Mouse (Mus musculus) kidney, adult 9 months (tissue): Measurements from ENCODE around the gene Epha5.

Experiments
- DNase-seq: peaks from one replicate; pipeline ENCODE4 v3.0.0; 2022

Epha5 gene

GRCm38 (mm10) chr5:84298878-84299736, 118.1 kb downstream of the Epha5 start:
- no peak for DNase-seq

GRCm38 (mm10) chr5:84289429-84289977, 127.7 kb downstream of the Epha5 start:
- DNase-seq = no peak

- no peak for DNase-seq
Observed at GRCm38 (mm10) chr5:84281290-84282017, 135.7 kb downstream of the Epha5 start.

- DNase-seq = no peak
Observed at GRCm38 (mm10) chr5:84276996-84277395, 140.2 kb downstream of the Epha5 start.

GRCm38 (mm10) chr5:84265407-84265806, 151.8 kb downstream of the Epha5 start:
- no peak for DNase-seq

GRCm38 (mm10) chr5:84263999-84264398, 153.2 kb downstream of the Epha5 start:
- no peak for DNase-seq

- DNase-seq = no peak
Observed at GRCm38 (mm10) chr5:84229971-84230370, 187.2 kb downstream of the Epha5 start.

GRCm38 (mm10) chr5:84208609-84209008, 208.6 kb downstream of the Epha5 start:
- DNase-seq = no peak

GRCm38 (mm10) chr5:84193348-84193747, 223.8 kb downstream of the Epha5 start:
- no peak for DNase-seq

GRCm38 (mm10) chr5:84184189-84184588, 233.0 kb downstream of the Epha5 start:
- no peak for DNase-seq

- DNase-seq = peak; percentile 9
Observed at GRCm38 (mm10) chr5:84153095-84153494, 264.1 kb downstream of the Epha5 start.

- no peak for DNase-seq
Observed at GRCm38 (mm10) chr5:84142138-84142537, 275.0 kb downstream of the Epha5 start.

GRCm38 (mm10) chr5:84095947-84096346, 321.2 kb downstream of the Epha5 start:
- no peak for DNase-seq

- no peak for DNase-seq
Observed at GRCm38 (mm10) chr5:84081321-84081720, 335.9 kb downstream of the Epha5 start.

GRCm38 (mm10) chr5:84070976-84071375, 346.2 kb downstream of the Epha5 start:
- DNase-seq = no peak

- DNase-seq = no peak
Observed at GRCm38 (mm10) chr5:84053880-84054279, 363.3 kb downstream of the Epha5 start.

- DNase-seq = no peak
Observed at GRCm38 (mm10) chr5:84037250-84037963, 379.8 kb downstream of the Epha5 start.
